Mouse (Mus musculus) testis, adult 2 months (tissue): ENCODE data around the gene Gm5134. TPM values are rescaled to one million over a fixed set of nuclear protein-coding genes. Genes with fewer than 3 reads are reported as not detected.

ENCODE experiments used
- H3K27ac ChIP-seq: fragments of 200-500 bp; 2 replicates; pipeline ENCODE4 v1.5.1; 2012; ENCODE audit warnings: low read depth, low read length; ENCODE audit not compliant: control insufficient read depth, insufficient read depth
- H3K27me3 ChIP-seq: fragments of 200-500 bp; 2 replicates; pipeline ENCODE4 v1.6.1; 2012; ENCODE audit warnings: mild to moderate bottlenecking, low read length, moderate library complexity; ENCODE audit not compliant: control insufficient read depth, insufficient read depth
- H3K36me3 ChIP-seq: fragments of 200-500 bp; 2 replicates; pipeline ENCODE4 v1.6.1; 2012; ENCODE audit warnings: mild to moderate bottlenecking, low read length; ENCODE audit not compliant: control insufficient read depth, insufficient read depth
- H3K4me1 ChIP-seq: fragments of 200-500 bp; 2 replicates; pipeline ENCODE4 v1.6.1; 2012; ENCODE audit warnings: low read length; ENCODE audit not compliant: control insufficient read depth, insufficient read depth
- H3K4me3 ChIP-seq: fragments of 200-500 bp; 2 replicates; pipeline ENCODE4 v1.5.1; 2012; ENCODE audit warnings: low read depth, mild to moderate bottlenecking, low read length, moderate library complexity, mixed read lengths; ENCODE audit not compliant: control insufficient read depth
- CTCF ChIP-seq: fragments of 200-500 bp; IDR thresholded peaks from 2 replicates; pipeline ENCODE4 v1.5.1; 2012; ENCODE audit warnings: low read depth, mild to moderate bottlenecking, inconsistent platforms, low read length, moderate library complexity; ENCODE audit not compliant: control insufficient read depth, insufficient read depth, insufficient replicate concordance
- POLR2A ChIP-seq: fragments of 200-500 bp; IDR thresholded peaks from 2 replicates; pipeline ENCODE4 v1.6.1; 2012; ENCODE audit warnings: low read depth, mild to moderate bottlenecking, inconsistent platforms, low read length, moderate library complexity; ENCODE audit not compliant: control insufficient read depth
- polyA plus RNA-seq: library from polyadenylated mRNA; depleted of rRNA; stranded (reverse); fragments of >200 nt; gene quantifications from 2 replicates; pipeline ENCODE4 v1.2.3, GENCODE M21; 2012

The Gm5134 gene
- polyA plus RNA-seq, 1 experiment, result 22.2 TPM

GRCm38 (mm10) chr10:75921026-75921725 lies 33.1 kb upstream of the Gm5134 start, which contains the start of gene Smarcb1:
Gene Smarcb1 (minus strand): TSS chr10:75921617.
- peaks cover 11% of the 10 kb centered on the region for H3K4me1 ChIP-seq
- peak within 1 kb of the TSS; percentile 100 for H3K4me3 ChIP-seq
- peak; percentile 77; the same call in 1 of the 2 replicates for TF ChIP-seq POLR2A
- no peak for TF ChIP-seq CTCF
- no peaks in the 10 kb centered on the region; the same call in 1 of the 2 replicates for H3K36me3 ChIP-seq
- H3K27me3 ChIP-seq, result no peaks in the 10 kb centered on the region
- H3K27ac ChIP-seq, result peak within 1 kb of the TSS; percentile 99

GRCm38 (mm10) chr10:75921726-75922560 lies 32.4 kb upstream of the Gm5134 start:
- peaks cover 11% of the 10 kb centered on the region for H3K4me1 ChIP-seq
- no peaks in the 10 kb centered on the region; the same call in 1 of the 2 replicates for H3K36me3 ChIP-seq
- H3K27ac ChIP-seq, result peak overlapping the region; percentile 99
- H3K4me3 ChIP-seq, result peak overlapping the region; percentile 100
- no peak for TF ChIP-seq POLR2A
- no peak; the same call in 1 of the 2 replicates for TF ChIP-seq CTCF
- H3K27me3 ChIP-seq, result no peaks in the 10 kb centered on the region

- no peak overlapping the region for H3K27ac ChIP-seq
- no peak for TF ChIP-seq CTCF
- TF ChIP-seq POLR2A, result no peak
- H3K27me3 ChIP-seq, result no peaks in the 10 kb centered on the region
- no peaks in the 10 kb centered on the region for H3K36me3 ChIP-seq
- peaks cover 11% of the 10 kb centered on the region for H3K4me1 ChIP-seq
- no peak overlapping the region for H3K4me3 ChIP-seq
Observed at GRCm38 (mm10) chr10:75924324-75924723, 30.0 kb upstream of the Gm5134 start.

GRCm38 (mm10) chr10:75926396-75926795 lies 27.9 kb upstream of the Gm5134 start:
- no peaks in the 10 kb centered on the region for H3K36me3 ChIP-seq
- H3K27me3 ChIP-seq, result no peaks in the 10 kb centered on the region
- TF ChIP-seq POLR2A (no peak), CTCF (no peak)
- H3K27ac ChIP-seq, result no peak overlapping the region
- H3K4me3 ChIP-seq, result no peak overlapping the region
- H3K4me1 ChIP-seq, result peaks cover 14% of the 10 kb centered on the region

- no peak overlapping the region for H3K4me3 ChIP-seq
- H3K27ac ChIP-seq, result no peak overlapping the region
- no peaks in the 10 kb centered on the region for H3K27me3 ChIP-seq
- H3K36me3 ChIP-seq, result no peaks in the 10 kb centered on the region
- no peak for TF ChIP-seq CTCF
- no peak for TF ChIP-seq POLR2A
- peaks cover 24% of the 10 kb centered on the region for H3K4me1 ChIP-seq
Observed at GRCm38 (mm10) chr10:75930304-75930703, 24.0 kb upstream of the Gm5134 start.

- no peaks in the 10 kb centered on the region for H3K27me3 ChIP-seq
- H3K4me1 ChIP-seq, result peaks cover 29% of the 10 kb centered on the region
- TF ChIP-seq POLR2A (no peak), CTCF (no peak)
- no peaks in the 10 kb centered on the region for H3K36me3 ChIP-seq
- H3K27ac ChIP-seq, result no peak overlapping the region
- no peak overlapping the region for H3K4me3 ChIP-seq
Observed at GRCm38 (mm10) chr10:75931311-75931710, 23.0 kb upstream of the Gm5134 start.

- no peak overlapping the region; the same call in 1 of the 2 replicates for H3K27ac ChIP-seq
- no peaks in the 10 kb centered on the region for H3K36me3 ChIP-seq
- H3K4me3 ChIP-seq, result peak overlapping the region; percentile 75
- peaks cover 29% of the 10 kb centered on the region for H3K4me1 ChIP-seq
- no peaks in the 10 kb centered on the region for H3K27me3 ChIP-seq
- TF ChIP-seq CTCF, result no peak
- 0 out of 2 replicates have a peak, but pooled peaks have one; percentile 42 for TF ChIP-seq POLR2A
Observed at GRCm38 (mm10) chr10:75932081-75932678, 22.1 kb upstream of the Gm5134 start.
